Mouse (Mus musculus) cortical plate, adult 2 months (tissue): ENCODE data around the gene Cacnb4.

Source experiments
- CTCF ChIP-seq: fragments of 200-500 bp; IDR thresholded peaks from 2 replicates; pipeline ENCODE4 v1.5.1; 2011; ENCODE audit warnings: mild to moderate bottlenecking, control low read depth, low read length; ENCODE audit not compliant: insufficient read depth; ENCODE audit errors: extremely low read depth
- POLR2A ChIP-seq: fragments of 200-500 bp; IDR thresholded peaks from 2 replicates; pipeline ENCODE4 v1.6.1; 2011; ENCODE audit warnings: mild to moderate bottlenecking, low read length, control low read depth; ENCODE audit not compliant: insufficient read depth; ENCODE audit errors: extremely low read depth

DNA sequence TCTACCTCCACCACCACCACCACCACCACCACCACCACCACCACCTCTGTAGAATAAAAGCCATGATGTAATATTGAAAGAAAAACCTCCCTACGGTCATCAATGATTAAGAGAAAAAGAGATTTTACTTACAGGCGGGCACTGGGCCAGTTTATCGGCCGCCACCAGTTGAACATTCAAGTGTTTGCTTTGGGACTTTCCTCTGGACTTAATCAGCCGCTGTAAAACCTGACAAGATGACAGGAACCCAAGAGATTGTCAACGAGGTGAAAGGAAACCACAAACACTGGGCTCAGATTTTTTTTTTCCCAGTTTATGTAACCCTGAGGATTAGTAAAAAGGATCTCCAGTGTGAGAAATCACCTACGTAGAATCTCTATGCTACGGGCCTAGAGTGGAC lies 226.8 kb downstream of the Cacnb4 start:
- TF ChIP-seq CTCF: no peak
- no peak for TF ChIP-seq POLR2A
